ENCODE assay signal across 18 mouse cellular contexts in genomic region chr16:77095017-77095551, GRCm38 (mm10).
DNase-seq lines count a peak whose midpoint lies in the region; ATAC-seq lines count a peak whose summit lies in the region.
"Had no signal": no experiment of that assay in that cellular context is flagged by ENCODE, and none has a peak within 500 bp of the region (broad histone marks: within the 10 kb centered on the region; RNA-seq: fewer than 3 reads in every experiment).

No protein-coding gene starts in this region.

- ATAC-seq in inflammation-experienced regulatory T-cells, adult 6 months = peak; percentile 53
- ATAC-seq in granulocyte monocyte progenitor cell, adult 5-6 weeks (replicated peaks; ENCODE audit: poor library complexity, severe bottlenecking) = no peak
- ATAC-seq: forebrain, embryonic 13.5 days; forebrain, embryonic 16.5 days; intestine, embryonic 16.5 days had no signal

- DNase-seq in CD4-positive helper T cell, adult 2 months (ENCODE audit: low read depth, low spot score) = peak; percentile 26
- peak; percentile 15 for DNase-seq in CD4-positive, CD25-positive, alpha-beta regulatory T cell, adult 2 months (ENCODE audit: low read depth, low spot score)
- peak; percentile 12 for DNase-seq in T-cell, adult 2 months (ENCODE audit: low spot score)
- DNase-seq in embryo, embryonic 10.5 days (ENCODE audit: low spot score) = no peak
- no peak for DNase-seq in right cerebral cortex, postnatal 25 days
- DNase-seq in kidney, adult 9 months = no peak
- DNase-seq: adrenal gland, adult 2 months; adrenal gland, postnatal 14 days; cerebellum, adult 11-12 months; cerebellum, adult 8-10 months; cerebellum, postnatal 10 days; cerebellum, postnatal 36 days; gastrocnemius, postnatal 14 days had no signal

Comparison
In these comparisons a context has a peak if more than half of its experiments do, and no peak if none do; other contexts are left out.
1. DNase-seq: peak in CD4-positive helper T cell, adult 2 months (single experiment), CD4-positive, CD25-positive, alpha-beta regulatory T cell, adult 2 months (single experiment) and T-cell, adult 2 months (single experiment); none in embryo, embryonic 10.5 days (single experiment), right cerebral cortex, postnatal 25 days (single experiment) and kidney, adult 9 months (single experiment).